Mouse (Mus musculus) intestine, embryonic 14.5 days (tissue): ENCODE measurements at regions not wholly inside any gene's neighbourhood (a gene's known extent, or its start where the extent isn't known, plus 50 kb on each side); places are given as distances from the start of the nearest gene placed in this dataset.

ENCODE experiments used
- ATAC-seq: fragments of 200-750 bp; cut with Nextera tagmentation; replicated peaks from 2 replicates; pipeline ENCODE4 v1.8.0; 2017; ENCODE audit warnings: low read depth, moderate number of reproducible peaks, moderate TSS enrichment, moderate library complexity; ENCODE audit not compliant: low FRiP score, low TSS enrichment
- DNase-seq: peaks from one replicate; pipeline ENCODE4 v3.0.0-alpha.2; 2018; ENCODE audit warnings: low spot score
- H3K27ac ChIP-seq: fragments of 300-500 bp; sonication (generic); 2 replicates; pipeline ENCODE4 v1.5.1; 2014; ENCODE audit warnings: low read depth, mild to moderate bottlenecking, control low read depth
- H3K27me3 ChIP-seq: fragments of 300-500 bp; sonication (generic); replicated peaks from 2 replicates; pipeline ENCODE4 v1.6.1; 2014; ENCODE audit warnings: low read length, control low read depth; ENCODE audit not compliant: control insufficient read depth, insufficient read depth
- H3K36me3 ChIP-seq: fragments of 300-500 bp; sonication (generic); 2 replicates; pipeline ENCODE4 v1.6.1; 2014; ENCODE audit warnings: low read length, control low read depth; ENCODE audit not compliant: control insufficient read depth, insufficient read depth
- H3K4me1 ChIP-seq: fragments of 300-500 bp; sonication (generic); replicated peaks from 2 replicates; pipeline ENCODE4 v1.6.1; 2014; ENCODE audit warnings: low read length, control low read depth, mixed read lengths; ENCODE audit not compliant: control insufficient read depth, insufficient read depth
- H3K4me2 ChIP-seq: fragments of 300-500 bp; sonication (generic); 2 replicates; pipeline ENCODE4 v1.6.1; 2014; ENCODE audit warnings: low read length
- H3K4me3 ChIP-seq: fragments of 300-500 bp; sonication (generic); 2 replicates; pipeline ENCODE4 v1.5.1; 2014; ENCODE audit warnings: low read depth, low read length, control low read depth, mixed read lengths
- H3K9ac ChIP-seq: fragments of 300-500 bp; sonication (generic); 2 replicates; pipeline ENCODE4 v1.6.1; 2014; ENCODE audit warnings: mild to moderate bottlenecking, low read length
- H3K9me3 ChIP-seq: fragments of 300-500 bp; sonication (generic); 2 replicates; pipeline ENCODE4 v1.6.1; 2016; ENCODE audit warnings: low read length, control low read depth; ENCODE audit not compliant: control insufficient read depth
- WGBS: fragments of 180-500 bp; shearing (Covaris S2); extraction: QIAGEN DNeasy Blood & Tissue Kit; methylation state at CpG from one replicate; pipeline ENCODE4 v1.1.7; 2014; 5-methylcytosine and 5-hydroxymethylcytosine counted together

GRCm38 (mm10) chr8:11909146-11909545 is 68.9 kb downstream of the Tex29 start:
- Histone ChIP-seq H3K4me1 (peaks cover 7% of the 10 kb centered on the region), H3K4me2 (no peak overlapping the region), H3K4me3 (no peak overlapping the region), H3K27ac (no peak overlapping the region), H3K36me3 (no peaks in the 10 kb centered on the region), H3K9ac (no peak overlapping the region), H3K27me3 (no peaks in the 10 kb centered on the region), H3K9me3 (no peaks in the 10 kb centered on the region)
- ATAC-seq = no peak
- DNase-seq = no peak
- WGBS = 62% methylated on average over 3 of the region's 3 CpGs

- Histone ChIP-seq H3K27ac (peak overlapping the region; percentile 54), H3K27me3 (no peaks in the 10 kb centered on the region), H3K36me3 (no peaks in the 10 kb centered on the region), H3K4me1 (peaks cover 20% of the 10 kb centered on the region), H3K4me3 (no peak overlapping the region), H3K9ac (no peak overlapping the region), H3K9me3 (no peaks in the 10 kb centered on the region), H3K4me2 (peak overlapping the region; percentile 33)
- DNase-seq (peak; percentile 65), ATAC-seq (no peak; the same call in 1 of the 2 replicates)
- WGBS = 50% methylated on average over 18 of the region's 18 CpGs
These were observed 71.6 kb downstream of the Tex29 start for GRCm38 (mm10) chr8:11911639-11912450.

- no peak for ATAC-seq
- Histone ChIP-seq H3K9me3 (no peaks in the 10 kb centered on the region), H3K27me3 (no peaks in the 10 kb centered on the region), H3K4me3 (no peak overlapping the region), H3K4me2 (peak overlapping the region; percentile 33), H3K27ac (peak overlapping the region; percentile 54; the same call in 1 of the 2 replicates), H3K4me1 (peaks cover 20% of the 10 kb centered on the region), H3K36me3 (no peaks in the 10 kb centered on the region), H3K9ac (no peak overlapping the region)
- DNase-seq = no peak
- 59% methylated on average over 17 of the region's 17 CpGs for WGBS
These were observed 72.3 kb downstream of the Tex29 start for GRCm38 (mm10) chr8:11912451-11913128.

GRCm38 (mm10) chr8:11913129-11913900 is 73.0 kb downstream of the Tex29 start:
- Histone ChIP-seq H3K4me1 (peaks cover 20% of the 10 kb centered on the region), H3K27me3 (no peaks in the 10 kb centered on the region), H3K36me3 (no peaks in the 10 kb centered on the region), H3K9me3 (no peaks in the 10 kb centered on the region), H3K4me3 (0 out of 2 replicates have a peak overlapping the region, but pooled peaks have one; percentile 3), H3K4me2 (0 out of 2 replicates have a peak overlapping the region, but pooled peaks have one; percentile 28), H3K27ac (peak overlapping the region; percentile 39; the same call in 1 of the 2 replicates), H3K9ac (no peak overlapping the region)
- ATAC-seq (peak; percentile 37), DNase-seq (no peak)
- WGBS = 66% methylated on average over 12 of the region's 12 CpGs

- Histone ChIP-seq H3K9me3 (no peaks in the 10 kb centered on the region), H3K4me2 (peak overlapping the region; percentile 28; the same call in 1 of the 2 replicates), H3K9ac (no peak overlapping the region), H3K36me3 (no peaks in the 10 kb centered on the region), H3K4me1 (peaks cover 20% of the 10 kb centered on the region), H3K4me3 (0 out of 2 replicates have a peak overlapping the region, but pooled peaks have one; percentile 6), H3K27ac (no peak overlapping the region; the same call in 1 of the 2 replicates), H3K27me3 (no peaks in the 10 kb centered on the region)
- WGBS = 58% methylated on average over 7 of the region's 7 CpGs
- ATAC-seq (no peak), DNase-seq (no peak)
These were observed 73.9 kb downstream of the Tex29 start for GRCm38 (mm10) chr8:11914131-11914530.

GRCm38 (mm10) chr8:11914681-11915474 is 74.6 kb downstream of the Tex29 start:
- Histone ChIP-seq H3K27ac (peak overlapping the region; percentile 72), H3K9me3 (no peaks in the 10 kb centered on the region), H3K27me3 (no peaks in the 10 kb centered on the region), H3K4me1 (peaks cover 20% of the 10 kb centered on the region), H3K4me3 (no peak overlapping the region), H3K9ac (no peak overlapping the region), H3K36me3 (no peaks in the 10 kb centered on the region), H3K4me2 (peak overlapping the region; percentile 28)
- peak; percentile 80 for DNase-seq
- 34% methylated on average over 19 of the region's 19 CpGs for WGBS
- peak; percentile 62 for ATAC-seq

GRCm38 (mm10) chr8:11915721-11916120 is 75.4 kb downstream of the Tex29 start:
- Histone ChIP-seq H3K9me3 (no peaks in the 10 kb centered on the region), H3K9ac (no peak overlapping the region), H3K4me3 (no peak overlapping the region), H3K4me1 (peaks cover 20% of the 10 kb centered on the region), H3K36me3 (no peaks in the 10 kb centered on the region), H3K4me2 (no peak overlapping the region), H3K27me3 (no peaks in the 10 kb centered on the region), H3K27ac (peak overlapping the region; percentile 72; the same call in 1 of the 2 replicates)
- DNase-seq (no peak), ATAC-seq (no peak)
- 89% methylated on average over 11 of the region's 11 CpGs for WGBS

GRCm38 (mm10) chr8:11919876-11920275 is 79.6 kb downstream of the Tex29 start:
- 88% methylated on average over 2 of the region's 2 CpGs for WGBS
- Histone ChIP-seq H3K4me1 (peaks cover 10% of the 10 kb centered on the region), H3K9ac (no peak overlapping the region)

More at GRCm38 (mm10) chr8:11919876-11920275, 79.6 kb downstream of the Tex29 start:
- no peak overlapping the region for H3K4me3 ChIP-seq
- H3K27me3 ChIP-seq = no peaks in the 10 kb centered on the region
- H3K4me2 ChIP-seq = no peak overlapping the region
- no peak for DNase-seq
- H3K27ac ChIP-seq = no peak overlapping the region
- no peaks in the 10 kb centered on the region for H3K36me3 ChIP-seq
- no peaks in the 10 kb centered on the region for H3K9me3 ChIP-seq
- no peak for ATAC-seq
